Mouse (Mus musculus) urinary bladder, postnatal 14 days (tissue): ENCODE results near the gene Tlr6.

Source experiments
- DNase-seq: peaks from one replicate; pipeline ENCODE4 v3.0.0; 2021; ENCODE audit warnings: low spot score

Gene Tlr6

GRCm38 (mm10) chr5:64959843-64960230, at the start of gene Tlr6:
Gene Tlr6 (minus strand): TSS chr5:64960097.
- peak; percentile 70 for DNase-seq

- DNase-seq = no peak
Measured at GRCm38 (mm10) chr5:65006011-65006491, 46.2 kb upstream of the Tlr6 start.

- DNase-seq = no peak
Measured at GRCm38 (mm10) chr5:65005251-65005650, 45.4 kb upstream of the Tlr6 start.

- DNase-seq = no peak
Measured at GRCm38 (mm10) chr5:65003946-65004535, 44.1 kb upstream of the Tlr6 start.

- DNase-seq = no peak
Measured at GRCm38 (mm10) chr5:65002940-65003824, 43.3 kb upstream of the Tlr6 start.

- no peak for DNase-seq
Measured at GRCm38 (mm10) chr5:64995408-64995807, 35.5 kb upstream of the Tlr6 start.

GRCm38 (mm10) chr5:64992540-64992939, 32.6 kb upstream of the Tlr6 start:
- DNase-seq = peak; percentile 14

- no peak for DNase-seq
Measured at GRCm38 (mm10) chr5:64989940-64990339, 30.0 kb upstream of the Tlr6 start.

GRCm38 (mm10) chr5:64985971-64986370, 26.1 kb upstream of the Tlr6 start:
- DNase-seq = no peak

GRCm38 (mm10) chr5:64977128-64977527, 17.2 kb upstream of the Tlr6 start:
- no peak for DNase-seq

- DNase-seq = no peak
Measured at GRCm38 (mm10) chr5:64975121-64975520, 15.2 kb upstream of the Tlr6 start.

GRCm38 (mm10) chr5:64969861-64970771, 10.2 kb upstream of the Tlr6 start, which contains the start of gene Fam114a1:
Gene Fam114a1 (plus strand): TSS chr5:64970071.
- DNase-seq = peak; percentile 83

GRCm38 (mm10) chr5:64968961-64969860, 9.3 kb upstream of the Tlr6 start:
- DNase-seq = peak; percentile 22

GRCm38 (mm10) chr5:64963735-64964134, 3.8 kb upstream of the Tlr6 start:
- DNase-seq = no peak

- no peak for DNase-seq
Measured at GRCm38 (mm10) chr5:64963271-64963670, 3.4 kb upstream of the Tlr6 start.

GRCm38 (mm10) chr5:64960857-64961391, 1.0 kb upstream of the Tlr6 start:
- no peak for DNase-seq

GRCm38 (mm10) chr5:64958991-64959842, 680 bp downstream of the Tlr6 start:
- DNase-seq = no peak

- DNase-seq = no peak
Measured at GRCm38 (mm10) chr5:64954931-64955330, 5.0 kb downstream of the Tlr6 start.

- DNase-seq = no peak
Measured at GRCm38 (mm10) chr5:64951486-64951885, 8.4 kb downstream of the Tlr6 start.

GRCm38 (mm10) chr5:64932775-64933174, 27.1 kb downstream of the Tlr6 start:
- DNase-seq = no peak
